Mouse (Mus musculus) cerebellum, adult 11 months (tissue): ENCODE results near the gene Tor1aip2.

Experiments used
- DNase-seq: peaks from one replicate; pipeline ENCODE4 v3.0.0; 2022

Tor1aip2 gene

GRCm38 (mm10) chr1:156112142-156112541 lies 76.9 kb downstream of the Tor1aip2 start:
- no peak for DNase-seq

GRCm38 (mm10) chr1:156113884-156114499 lies 78.8 kb downstream of the Tor1aip2 start:
- DNase-seq, result no peak

- DNase-seq, result no peak
These were observed 81.6 kb downstream of the Tor1aip2 start for GRCm38 (mm10) chr1:156116770-156117169.
